Mouse (Mus musculus) left cerebral cortex, adult 8-10 months (tissue): Measurements from ENCODE around the gene Ephx1. TPM values are rescaled to one million over a fixed set of nuclear protein-coding genes. Genes with fewer than 3 reads are reported as not detected.
"Not testable (repeated sequence)": the region's sequence is repeated elsewhere in the genome, so short reads cannot be mapped to it uniquely, and the experiment has no call there.

ENCODE experiments used
- DNase-seq, 2 experiments: peaks; one replicate each; pipeline ENCODE4 v3.0.0; 2022; ENCODE audit warnings: low spot score in 2 of 2
- total RNA-seq, 4 experiments: library from RNA; stranded (reverse); gene quantifications; 2 replicates each; pipeline ENCODE4 v1.2.4; 2022

Gene Ephx1
- total RNA-seq, 4 experiments from 2014 or later, result 36.8 to 45.6 (median 41.1) TPM

DNA sequence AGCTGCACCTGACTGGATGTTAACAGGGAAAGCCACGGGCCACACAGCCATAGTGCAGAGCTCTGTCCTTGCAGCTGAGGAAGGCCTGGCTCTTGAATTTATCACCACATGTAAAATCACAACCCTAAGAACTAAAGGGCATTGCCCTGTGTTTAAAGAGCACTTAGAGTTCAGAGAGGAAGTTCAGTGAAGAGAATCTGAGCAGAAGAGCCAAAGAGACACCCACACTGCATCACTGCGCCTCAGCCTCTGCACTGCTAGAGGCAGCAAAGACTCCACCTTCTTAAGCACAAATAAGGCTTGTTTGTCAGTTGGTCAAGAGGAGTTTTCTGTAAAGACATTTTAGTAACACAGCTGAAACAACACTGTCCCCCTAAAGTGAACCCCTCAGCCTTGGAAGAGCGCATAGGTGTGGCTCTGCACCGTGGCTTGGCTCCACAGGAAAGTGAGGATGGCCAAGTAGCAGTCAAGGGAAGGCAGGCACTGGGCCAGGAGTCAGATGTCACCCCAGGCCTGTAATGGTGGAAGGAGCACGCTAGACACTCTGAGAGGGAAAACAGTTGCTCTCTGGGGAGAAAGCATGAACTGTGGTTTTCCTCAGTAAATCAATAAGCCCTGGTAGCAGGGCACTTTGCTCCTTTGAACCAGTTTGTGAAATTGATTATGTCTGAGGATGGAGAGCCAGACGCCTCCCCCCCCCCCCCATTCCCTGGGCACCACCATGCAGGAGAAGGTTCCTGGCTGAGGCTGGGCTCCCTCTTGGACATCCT lies 5.8 kb downstream of the Ephx1 start:
- DNase-seq, result no peak

DNA sequence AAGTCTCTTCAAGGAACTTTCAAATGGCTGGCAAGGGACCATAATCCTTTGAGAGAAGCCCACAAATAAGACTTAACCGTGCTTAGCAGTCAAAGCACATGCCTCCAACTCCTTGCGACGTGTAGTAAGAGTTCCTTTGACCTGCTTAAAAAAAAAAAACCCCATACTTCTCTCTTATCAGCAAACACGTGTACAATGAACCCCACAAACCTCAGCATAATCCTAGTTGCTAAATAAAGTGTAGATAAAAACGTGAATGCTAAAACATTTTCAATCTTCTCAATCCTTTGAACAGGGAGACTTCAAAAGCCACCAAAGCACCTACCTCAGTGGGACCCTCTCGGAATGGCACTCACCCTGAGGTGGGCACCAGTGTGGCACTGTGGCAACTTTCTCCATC lies 7.3 kb downstream of the Ephx1 start:
- DNase-seq, result no peak

DNA sequence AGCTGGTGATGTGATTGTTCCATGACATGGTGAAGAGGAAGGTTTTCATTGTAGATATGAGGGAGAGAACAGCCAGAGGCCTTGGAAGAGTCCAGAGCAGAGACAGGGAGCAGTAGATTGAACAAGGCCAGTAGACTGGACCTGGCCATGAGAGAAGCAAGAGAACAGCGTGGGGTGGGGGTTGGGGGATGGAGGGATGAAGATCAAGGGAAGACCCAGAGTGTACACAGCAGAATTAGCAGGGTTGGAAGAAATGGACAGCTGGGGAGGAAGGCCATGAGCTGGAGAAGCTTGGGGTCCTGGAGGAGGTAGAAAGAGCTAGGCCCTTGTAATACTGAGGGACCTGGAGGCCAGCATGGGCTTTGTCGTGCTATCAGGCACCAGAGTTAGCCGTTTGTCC lies 8.3 kb downstream of the Ephx1 start:
- no peak for DNase-seq

DNA sequence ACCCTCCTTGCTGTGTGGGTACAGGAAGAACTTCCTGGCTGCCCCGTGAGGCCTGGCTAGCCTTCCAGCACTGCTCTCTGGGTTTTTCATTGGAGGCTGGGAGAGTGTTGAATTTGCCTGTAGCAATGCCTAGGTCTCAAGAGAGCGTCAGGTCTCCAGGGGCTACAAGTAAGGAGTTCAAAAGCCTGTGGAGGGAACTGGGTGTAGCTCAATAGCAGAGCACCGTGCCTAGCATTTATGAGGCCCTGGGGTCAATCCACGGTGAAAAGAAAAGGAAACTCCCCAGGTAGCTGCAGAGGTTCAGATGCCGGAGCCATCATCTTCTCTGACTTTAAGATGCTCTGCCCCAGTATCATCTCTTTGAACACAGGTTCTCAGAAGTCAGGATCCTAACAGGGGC lies 9.1 kb downstream of the Ephx1 start:
- no peak for DNase-seq

DNA sequence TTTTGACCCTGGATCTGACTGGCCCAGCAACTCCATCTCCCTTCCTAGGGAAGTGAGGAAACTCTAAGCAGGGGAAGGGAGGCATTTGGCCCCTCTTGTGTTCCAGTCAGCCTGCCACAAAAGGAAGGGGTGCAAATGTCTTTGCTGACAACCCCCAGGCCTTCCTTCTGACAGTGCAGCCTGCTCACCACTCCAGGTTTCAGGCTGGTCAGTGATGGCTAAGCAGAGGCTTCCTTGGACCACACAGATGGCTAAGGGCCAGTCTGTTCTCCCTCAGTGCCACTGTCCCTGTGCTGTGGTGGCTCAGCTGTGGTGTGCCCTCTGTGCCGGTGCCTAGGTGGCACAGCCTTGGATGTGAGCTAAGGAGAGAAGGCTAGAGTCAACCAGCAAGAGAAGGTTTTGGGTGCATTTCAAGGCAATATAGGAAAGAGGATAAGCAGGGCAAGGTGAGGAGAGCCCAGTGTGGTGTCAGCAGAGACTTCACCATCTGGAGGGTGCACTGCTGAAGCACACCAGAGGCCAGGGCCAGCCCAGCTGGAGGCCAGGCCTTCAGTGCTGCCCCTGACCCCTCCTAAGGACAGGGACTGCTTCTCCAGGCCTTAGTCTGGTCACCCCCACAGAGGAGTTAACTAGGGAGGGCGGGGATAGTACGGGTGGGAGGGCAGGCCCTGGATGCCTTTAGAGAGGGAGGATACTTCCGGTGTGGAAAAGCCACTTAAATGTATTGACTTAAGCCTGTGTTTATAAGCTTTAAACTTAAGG lies 10.4 kb downstream of the Ephx1 start:
- DNase-seq, result no peak

DNA sequence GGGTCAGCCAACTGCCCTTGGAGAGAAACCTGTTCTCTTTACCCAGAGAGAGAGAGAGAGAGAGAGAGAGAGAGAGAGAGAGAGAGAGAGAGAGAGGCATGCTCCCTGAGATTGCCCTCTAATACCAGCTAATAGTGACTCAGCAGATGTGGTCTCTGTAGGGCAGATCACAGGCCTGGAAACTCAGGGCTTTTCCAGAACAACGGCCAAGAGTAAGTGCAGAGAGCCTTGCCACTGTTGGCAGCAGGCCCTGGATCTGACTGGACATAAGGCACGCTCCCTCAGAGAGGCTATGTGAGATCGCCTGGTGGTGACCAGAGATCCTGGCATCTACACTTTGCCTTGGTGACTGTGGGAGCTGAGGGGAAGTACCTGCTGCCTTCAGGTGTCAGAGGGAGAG lies 10.9 kb downstream of the Ephx1 start:
- no peak for DNase-seq

DNA sequence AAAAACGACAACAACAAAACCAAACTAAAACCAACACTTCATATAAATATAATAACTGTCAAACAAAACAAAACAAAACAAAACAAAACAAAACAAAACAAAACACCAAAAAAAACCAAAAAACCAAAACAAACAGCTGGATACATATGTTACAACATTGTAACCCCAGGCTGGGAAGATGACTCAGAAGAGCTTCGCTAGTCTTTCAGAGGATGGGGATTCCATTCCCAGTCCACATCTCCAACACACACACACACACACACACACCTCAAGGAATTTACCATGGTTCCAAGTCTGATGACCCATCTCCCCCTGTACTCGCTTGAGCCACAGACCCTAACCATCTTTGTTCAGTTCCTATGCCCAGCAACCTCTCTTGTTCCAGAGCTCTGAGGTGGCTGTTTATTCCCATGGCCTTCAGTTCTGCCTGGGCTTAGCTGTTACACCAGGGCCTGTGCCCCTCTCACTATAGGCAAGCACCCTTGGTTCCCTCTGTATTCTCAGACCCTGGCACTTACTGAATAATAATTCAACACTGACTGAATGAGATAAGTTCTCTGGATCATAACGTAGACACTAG lies 11.6 kb downstream of the Ephx1 start:
- DNase-seq, result no peak

DNA sequence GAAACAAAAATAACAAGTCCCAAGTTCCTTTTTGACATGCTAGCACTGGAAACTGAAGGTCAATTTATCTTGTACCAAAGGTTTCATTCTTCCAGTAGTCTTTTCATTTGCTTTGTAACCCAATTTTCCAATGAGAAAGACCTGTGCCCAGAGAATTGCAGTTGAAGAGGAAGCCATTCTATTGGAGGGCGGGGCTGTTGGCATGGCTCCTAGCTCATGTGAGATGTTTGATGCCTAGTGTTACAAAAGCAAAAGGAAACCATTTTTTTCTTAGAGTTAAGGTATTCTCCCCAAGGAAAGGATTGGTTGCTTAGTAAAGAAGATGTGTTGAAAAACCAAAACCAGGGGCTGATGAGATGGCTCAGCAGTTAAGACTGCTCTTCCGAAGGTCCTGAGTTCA lies 12.4 kb downstream of the Ephx1 start:
- no peak for DNase-seq

DNA sequence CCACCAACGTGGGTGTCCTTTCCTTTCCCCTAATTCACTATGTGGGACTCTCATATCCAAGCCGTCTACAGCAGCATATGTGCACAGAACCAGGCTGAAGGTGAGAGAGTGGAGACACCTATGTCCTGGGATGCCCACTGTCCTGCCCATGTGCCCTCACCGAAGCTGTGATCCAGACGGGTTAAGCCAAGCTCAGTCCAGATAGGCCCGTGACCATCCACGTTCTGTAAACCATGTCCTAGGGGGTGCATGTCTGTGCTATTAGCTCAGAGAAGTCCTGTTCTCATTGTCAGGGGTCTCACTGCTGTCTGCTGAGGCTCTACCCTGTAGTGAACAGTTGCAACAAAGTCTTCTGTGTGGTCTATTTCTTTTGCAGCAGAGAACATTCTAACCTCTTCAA lies 12.9 kb downstream of the Ephx1 start:
- no peak for DNase-seq

DNA sequence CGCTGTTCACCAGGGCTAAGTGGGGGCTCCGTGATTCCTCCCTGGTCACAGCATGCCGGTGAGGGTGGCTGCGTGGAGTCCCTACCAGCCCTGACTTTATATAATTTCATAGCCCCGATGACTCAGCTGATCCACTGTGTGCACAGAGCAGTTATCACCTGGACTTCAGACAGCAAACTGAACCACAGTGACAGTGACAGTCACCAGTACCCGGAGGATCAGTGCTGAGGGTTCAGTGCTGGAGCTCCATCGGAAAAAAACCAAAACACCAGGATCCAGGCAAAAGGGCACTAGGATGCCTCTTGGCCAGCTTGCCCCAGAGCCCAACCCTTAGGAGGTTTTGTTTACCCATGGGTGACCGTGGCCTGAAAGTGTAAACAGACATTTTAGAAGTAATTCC lies 15.4 kb downstream of the Ephx1 start:
- DNase-seq, result no peak

DNA sequence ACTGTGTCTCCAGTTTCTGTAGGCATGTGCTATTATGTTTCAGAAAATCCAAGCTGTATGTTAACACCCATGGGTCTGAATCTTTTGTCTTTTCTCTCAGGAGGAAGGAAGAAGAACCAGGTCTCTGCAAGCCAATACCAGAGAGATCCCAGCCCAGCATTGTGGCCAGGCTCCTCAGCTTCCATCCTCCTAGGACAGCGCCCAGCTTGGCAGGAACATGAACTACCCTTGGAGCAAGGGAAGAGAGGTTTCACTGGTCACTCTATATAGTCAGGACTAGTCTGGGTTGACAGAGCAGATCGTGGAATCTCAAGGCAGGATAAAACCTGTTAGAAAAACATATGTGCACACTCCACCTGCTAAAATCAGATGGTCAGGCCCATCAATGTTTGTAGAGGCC lies 16.9 kb downstream of the Ephx1 start:
- DNase-seq, result no peak

DNA sequence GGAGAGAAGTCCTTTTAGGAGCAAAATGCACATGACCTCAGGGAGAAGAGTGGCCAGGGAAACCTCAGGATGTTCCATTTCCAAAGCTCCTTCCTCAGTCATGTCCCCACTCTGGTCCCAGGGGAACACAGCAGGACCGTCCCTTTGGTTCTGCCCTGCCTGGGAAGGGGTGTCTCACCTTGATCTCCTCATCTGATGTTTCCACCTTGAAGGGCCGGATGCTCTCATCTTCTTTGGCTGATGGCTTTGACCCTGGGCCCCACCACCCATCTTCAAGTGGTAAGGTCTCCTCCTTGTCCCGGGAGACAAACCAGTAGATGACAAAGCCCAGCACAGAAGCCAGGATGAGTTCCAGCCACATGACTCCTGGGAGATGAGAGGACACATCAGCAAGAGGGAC lies 19.1 kb downstream of the Ephx1 start:
- no peak for DNase-seq

DNA sequence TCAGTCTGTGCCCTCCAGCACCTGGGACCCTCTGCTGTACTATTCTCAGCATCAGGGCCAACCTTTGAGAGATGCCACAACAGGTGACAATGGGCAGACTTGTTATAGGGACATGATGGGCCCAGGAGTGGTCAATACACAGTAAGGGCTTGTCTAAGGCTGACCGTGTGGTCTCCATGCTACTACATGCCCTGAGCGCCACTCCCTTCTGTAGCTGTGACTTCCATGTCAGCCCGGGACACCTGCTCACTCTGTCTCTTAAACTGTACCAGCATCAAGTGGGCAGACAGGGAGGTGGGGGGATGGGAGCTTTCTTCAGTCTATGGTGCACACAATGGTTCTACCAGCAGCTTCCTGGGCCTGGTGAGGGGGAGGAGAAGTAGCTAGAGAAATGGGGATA lies 19.5 kb downstream of the Ephx1 start:
- no peak for DNase-seq

DNA sequence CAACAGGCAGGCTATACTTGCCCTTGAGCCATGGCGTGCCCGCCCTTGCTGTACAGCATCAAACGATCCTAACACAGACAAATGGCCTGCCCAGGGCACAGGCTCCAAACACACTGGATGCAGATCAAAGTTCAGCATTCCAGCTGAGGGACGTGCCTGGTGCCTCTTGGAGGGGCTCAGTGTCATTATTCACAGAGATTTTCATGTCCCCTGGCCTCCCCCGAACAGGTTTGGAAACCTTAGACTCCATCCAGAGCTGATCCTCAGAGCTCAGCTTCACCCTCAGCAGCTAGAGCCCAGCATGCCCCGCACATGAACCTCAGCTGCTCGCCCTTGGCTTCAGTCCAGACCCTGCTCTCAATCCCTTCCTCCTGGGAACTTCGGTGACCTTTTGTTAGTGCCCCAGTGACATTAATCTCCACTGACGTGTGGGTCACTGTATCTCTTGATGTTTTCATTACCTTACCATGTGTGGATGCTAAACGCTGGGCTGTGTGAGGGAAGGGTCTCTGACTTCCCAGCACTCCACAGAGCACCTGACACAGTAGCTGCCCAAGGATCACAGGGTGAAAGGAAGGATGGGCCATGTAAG lies 20.1 kb downstream of the Ephx1 start:
- no peak for DNase-seq

DNA sequence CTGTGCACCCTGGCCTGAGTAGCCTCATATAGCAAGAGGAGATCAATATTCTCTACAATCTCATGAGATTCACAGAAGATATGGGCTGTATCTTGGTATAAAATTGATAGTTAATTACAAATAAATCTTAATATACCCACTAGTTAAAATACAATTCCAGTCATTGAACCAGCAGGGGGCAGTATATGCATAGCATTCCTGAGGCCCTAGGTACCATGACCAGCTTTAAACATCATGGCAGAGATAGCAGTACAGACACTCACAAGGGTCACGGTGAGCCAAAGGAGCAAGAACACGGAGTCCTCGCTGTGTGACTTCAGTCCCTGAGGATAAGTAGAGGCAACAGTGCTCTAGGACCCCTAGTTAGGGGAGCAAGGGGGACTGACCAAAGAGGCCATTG lies 28.6 kb downstream of the Ephx1 start:
- DNase-seq, result no peak

DNA sequence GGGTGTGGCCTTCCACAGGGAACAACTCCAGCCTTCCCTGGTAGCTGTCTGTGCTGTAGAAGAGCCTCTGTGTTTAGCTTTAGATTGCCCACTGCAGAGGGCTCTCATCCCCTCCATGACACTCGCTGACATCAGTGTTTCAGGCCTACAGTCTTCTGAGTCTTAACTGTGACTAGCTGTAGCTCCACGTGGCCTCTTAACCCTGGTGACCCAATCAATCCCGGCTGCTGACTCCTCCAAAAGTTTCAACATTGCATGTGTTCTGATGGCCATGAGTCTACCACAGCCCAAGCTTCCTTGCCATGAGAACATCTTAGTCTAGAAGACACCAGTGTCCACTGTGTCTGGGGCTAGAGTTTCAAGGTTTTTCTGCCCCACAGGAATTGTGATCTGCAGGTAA lies 30.0 kb downstream of the Ephx1 start:
- DNase-seq, result no peak

DNA sequence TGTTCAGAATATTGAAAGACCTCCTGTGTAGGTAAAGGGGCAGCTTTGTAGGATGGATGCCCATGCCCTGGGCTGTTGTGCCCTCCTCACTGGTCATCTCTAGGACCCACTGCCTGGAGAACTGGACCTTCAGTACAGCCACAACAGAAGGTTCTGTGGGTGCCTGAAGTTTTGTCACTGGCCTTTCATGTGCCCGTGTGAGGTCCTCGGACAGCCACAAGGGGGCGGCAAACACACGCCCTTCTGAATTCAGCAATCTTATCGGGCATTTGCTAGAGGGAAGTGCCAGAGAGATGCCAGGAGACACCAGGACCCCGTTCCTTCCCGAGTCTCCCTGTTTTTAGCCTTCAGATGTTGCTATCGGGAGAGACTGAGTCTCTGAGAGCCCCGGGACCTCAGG lies 32.9 kb downstream of the Ephx1 start:
- peak; percentile 35 to 59 for DNase-seq

DNA sequence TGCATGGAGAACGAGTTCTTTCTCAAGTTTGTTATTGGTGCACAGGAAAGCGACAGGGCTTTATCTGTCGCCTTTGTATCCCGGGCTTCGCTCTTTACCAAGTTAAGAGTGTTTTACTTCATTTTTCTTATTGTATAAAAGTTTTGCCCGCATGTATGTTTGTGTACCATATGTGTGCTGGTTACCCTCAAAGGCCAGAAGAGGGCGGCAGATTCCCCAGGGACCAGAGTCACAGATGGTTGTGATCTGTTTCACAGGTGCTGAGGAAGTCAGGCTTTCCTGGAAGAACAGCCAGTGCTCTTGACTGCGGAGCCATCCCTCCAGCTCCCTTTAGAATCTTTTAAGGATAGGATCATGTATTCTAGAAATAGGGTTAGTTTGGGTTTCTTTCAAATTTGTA lies 34.0 kb downstream of the Ephx1 start:
- no peak for DNase-seq

DNA sequence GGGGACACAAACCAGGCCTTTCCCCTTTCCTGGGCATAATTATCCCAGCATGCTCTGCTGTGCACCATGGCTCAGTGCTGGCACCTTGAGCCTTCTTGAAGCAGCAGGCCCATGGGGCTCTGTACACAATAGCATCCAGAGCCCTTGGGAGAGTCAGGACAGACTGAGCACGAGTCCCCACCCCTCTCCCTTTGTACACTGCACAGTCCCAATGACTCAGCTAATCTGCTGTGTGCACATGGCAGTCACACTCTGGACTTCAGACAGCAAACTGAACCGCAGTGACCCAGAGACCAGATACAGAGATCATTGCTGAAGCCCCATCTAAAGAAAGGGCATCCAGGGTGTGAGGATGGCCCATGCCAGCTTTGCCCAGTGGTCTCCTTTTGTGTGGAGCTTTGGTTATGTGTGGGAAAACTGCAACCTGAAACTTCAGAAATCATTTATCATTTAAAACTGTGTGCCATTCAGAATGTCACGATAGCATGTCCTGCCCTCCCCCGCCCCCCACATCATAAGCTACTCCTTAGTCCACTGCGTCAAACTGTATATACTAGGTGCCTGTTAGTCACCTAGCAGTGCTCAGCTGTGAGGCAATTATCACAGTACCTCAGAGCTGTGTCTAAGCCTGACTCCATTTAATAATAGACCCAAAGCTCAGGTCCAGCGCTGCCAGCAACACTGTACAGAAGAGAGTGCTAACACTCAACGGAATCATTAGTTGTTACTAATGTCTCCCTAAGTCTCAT lies 39.2 kb downstream of the Ephx1 start:
- DNase-seq, result not testable (repeated sequence)

DNA sequence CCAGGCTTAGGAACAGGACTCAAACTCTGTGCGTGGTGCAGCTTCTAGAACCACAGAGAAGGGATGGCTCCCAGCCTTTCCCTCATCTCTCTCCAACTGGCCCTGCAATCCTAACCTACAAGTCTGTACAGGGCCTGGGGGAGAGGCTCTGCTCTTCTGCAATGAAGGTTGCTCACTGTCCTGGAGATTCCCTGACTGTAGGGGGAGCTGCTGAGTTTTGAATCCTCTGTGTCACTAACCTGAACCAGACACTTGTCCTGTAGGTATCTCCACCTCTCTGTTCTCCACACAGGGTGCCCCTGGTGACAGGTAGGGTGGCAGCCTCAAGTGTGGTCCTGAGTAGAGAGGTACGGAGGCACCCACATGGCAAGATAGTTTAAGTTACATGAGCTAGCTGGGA lies 40.2 kb downstream of the Ephx1 start:
- DNase-seq, result no peak

DNA sequence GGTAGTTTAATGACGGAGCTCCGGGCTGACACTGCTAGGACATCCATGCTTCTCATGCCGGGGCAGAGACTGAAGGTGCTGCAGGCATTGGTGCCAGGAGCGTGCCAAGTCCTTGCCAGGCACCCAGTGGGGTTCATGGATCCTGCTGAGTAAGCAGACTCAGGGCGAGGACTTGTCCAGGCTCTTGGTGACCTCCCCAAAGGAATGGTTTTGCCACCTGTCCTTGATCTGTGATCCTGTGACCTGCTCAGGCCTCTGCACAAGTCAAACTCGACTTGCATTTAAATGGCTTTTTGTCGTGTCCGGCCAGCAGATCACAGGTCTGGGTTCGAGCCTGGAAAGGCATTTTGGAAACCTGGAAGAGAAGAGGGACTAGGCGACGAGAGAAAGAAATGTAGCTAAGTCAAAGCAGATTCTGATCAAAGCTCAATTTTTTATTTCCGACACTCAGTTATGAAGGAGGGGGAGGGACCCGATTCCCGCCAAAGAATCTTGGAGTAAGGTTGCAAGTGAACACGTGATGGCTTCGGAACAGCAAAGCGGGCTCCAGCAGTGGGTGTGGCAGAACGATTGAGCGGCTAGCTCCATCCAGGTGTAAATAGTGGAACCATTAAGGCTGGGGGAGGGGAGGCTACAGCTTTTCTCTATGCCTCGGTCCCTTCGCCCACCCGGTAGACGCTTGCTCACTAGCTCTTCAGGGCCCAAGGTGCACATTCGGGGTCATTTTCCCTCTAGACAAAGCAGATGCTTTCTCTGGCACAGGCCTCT lies 41.0 kb downstream of the Ephx1 start:
- no peak for DNase-seq
